Mouse (Mus musculus): Measurements from ENCODE around the gene Mcemp1. TPM values are rescaled to one million over a fixed set of nuclear protein-coding genes. Genes with fewer than 3 reads are reported as not detected.

The Mcemp1 gene
- total RNA-seq (2014; fragmentation: Nextera tagmentation) (not detected in 2 replicates), total RNA-seq (2017) (0.11 TPM in 1 of 2 replicates, not detected in the other), polyA plus RNA-seq (2012) (not detected in 2 replicates)

DNA sequence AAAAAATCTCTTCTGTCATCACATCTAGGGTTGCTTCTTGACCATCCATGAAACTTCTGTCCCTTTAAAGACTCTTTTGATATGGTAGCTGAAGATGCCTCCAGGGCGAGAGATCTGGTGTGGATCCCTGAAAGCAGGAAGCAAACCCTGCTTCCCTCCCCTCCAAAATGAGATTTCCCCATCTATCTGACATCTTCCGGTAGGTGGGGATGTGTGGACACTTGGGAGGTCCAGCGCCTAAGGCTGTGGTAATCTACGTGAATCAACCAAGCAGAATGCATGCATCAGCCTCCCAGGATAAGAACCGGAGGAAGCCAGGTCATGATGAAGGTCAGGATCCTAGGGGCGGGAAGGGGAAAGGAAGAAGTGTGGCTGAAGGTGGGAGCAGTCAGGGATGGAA lies at the start of gene Mcemp1:
TSS of gene Mcemp1 (plus strand) at position 248 of the 400 bp plus-strand sequence.
- H3K9me3 ChIP-seq (replicated peaks), result no peaks in the 10 kb centered on the region
- H3K4me1 ChIP-seq (ENCODE audit: insufficient read depth, low read depth, low read length), result 0 out of 2 replicates have a peak, but pooled peaks cover 5% of the 10 kb centered on the region
- peaks cover 36% of the 10 kb centered on the region for H3K27me3 ChIP-seq (ENCODE audit: insufficient read depth, low read length)
- ATAC-seq (ENCODE audit: extremely low read depth, insufficient number of reproducible peaks, low FRiP score, poor library complexity, severe bottlenecking), result no peak
- no peak for DNase-seq (ENCODE audit: low spot score)
- TF ChIP-seq POLR2AphosphoS5 (IDR thresholded peaks at IDR 0.05; ENCODE audit: insufficient replicate concordance, low read depth, low read length) (no peak), CTCF (IDR thresholded peaks at IDR 0.05; ENCODE audit: low read depth, low read length) (no peak), GATA2 (IDR thresholded peaks at IDR 0.05; ENCODE audit: borderline replicate concordance, low read depth, low read length) (no peak), GATA1 (IDR thresholded peaks at IDR 0.05; ENCODE audit: borderline replicate concordance, low read length) (no peak), TAL1 (conservative IDR thresholded peaks at IDR 0.05; ENCODE audit: low read depth, low read length) (no peak)
- no peak within 1 kb of the TSS for H3K4me3 ChIP-seq (ENCODE audit: low read depth, low read length)
- H3K36me3 ChIP-seq (replicated peaks), result no peaks in the 10 kb centered on the region

DNA sequence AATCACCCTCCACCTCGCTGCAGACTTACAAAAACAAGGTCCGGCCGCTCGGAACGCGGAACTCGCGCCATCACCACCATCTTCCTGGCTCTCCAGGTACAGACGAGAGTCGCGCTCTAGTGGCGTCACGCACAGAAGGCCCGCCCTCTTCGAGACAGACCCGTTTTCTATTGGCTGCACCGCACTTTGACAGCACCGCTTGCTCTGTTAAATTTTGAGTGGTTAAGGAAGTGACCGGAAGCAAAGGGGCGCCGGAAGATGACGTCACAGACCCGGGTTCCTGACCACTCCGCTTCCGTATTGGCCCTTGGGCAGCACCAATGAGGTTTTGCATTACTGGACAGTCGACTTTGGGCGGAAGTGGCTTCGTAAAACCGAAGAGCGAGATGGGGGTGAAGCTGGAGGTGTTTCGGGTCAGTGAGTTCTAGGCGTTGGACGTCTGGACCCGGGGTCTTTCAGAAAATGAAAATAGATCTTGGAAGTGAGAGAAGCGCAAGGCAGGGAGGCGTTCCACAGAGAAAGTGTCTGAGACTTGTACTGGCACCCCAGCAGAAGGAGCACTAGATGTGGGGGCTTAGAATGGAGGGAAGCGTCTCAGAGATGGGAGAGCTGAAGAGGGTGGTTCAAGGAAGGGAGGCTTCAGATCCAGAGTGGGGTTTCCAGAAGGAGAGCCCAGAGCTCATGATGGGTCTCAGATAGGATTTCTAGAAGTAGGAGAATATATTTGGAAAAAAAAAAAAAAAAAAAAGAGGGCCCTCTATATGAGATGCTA lies 44.2 kb upstream of the Mcemp1 start, which contains the start of the genes Xab2 and Pet100:
TSS of gene Xab2 (minus strand) at position 118 of the 772 bp plus-strand sequence.
TSS of gene Pet100 (plus strand) at position 350 of the 772 bp plus-strand sequence.
- Histone ChIP-seq H3K27me3 (ENCODE audit: insufficient read depth, low read length) (no peaks in the 10 kb centered on the region), H3K4me3 (ENCODE audit: low read depth, low read length) (peak within 1 kb of the TSS; percentile 80), H3K4me1 (ENCODE audit: insufficient read depth, low read depth, low read length) (peaks cover 32% of the 10 kb centered on the region), H3K36me3 (replicated peaks) (peaks cover 71% of the 10 kb centered on the region), H3K9me3 (replicated peaks) (no peaks in the 10 kb centered on the region)
- no peak for TF ChIP-seq CTCF (IDR thresholded peaks at IDR 0.05; ENCODE audit: low read depth, low read length)
- no peak for TF ChIP-seq GATA2 (IDR thresholded peaks at IDR 0.05; ENCODE audit: borderline replicate concordance, low read depth, low read length)
- no peak for TF ChIP-seq TAL1 (conservative IDR thresholded peaks at IDR 0.05; ENCODE audit: low read depth, low read length)
- no peak for TF ChIP-seq GATA1 (IDR thresholded peaks at IDR 0.05; ENCODE audit: borderline replicate concordance, low read length)
- no peak for TF ChIP-seq POLR2AphosphoS5 (IDR thresholded peaks at IDR 0.05; ENCODE audit: insufficient replicate concordance, low read depth, low read length)
- peak; percentile 100 for DNase-seq (ENCODE audit: low spot score)
- peak; percentile 95 for ATAC-seq (ENCODE audit: extremely low read depth, insufficient number of reproducible peaks, low FRiP score, poor library complexity, severe bottlenecking)

DNA sequence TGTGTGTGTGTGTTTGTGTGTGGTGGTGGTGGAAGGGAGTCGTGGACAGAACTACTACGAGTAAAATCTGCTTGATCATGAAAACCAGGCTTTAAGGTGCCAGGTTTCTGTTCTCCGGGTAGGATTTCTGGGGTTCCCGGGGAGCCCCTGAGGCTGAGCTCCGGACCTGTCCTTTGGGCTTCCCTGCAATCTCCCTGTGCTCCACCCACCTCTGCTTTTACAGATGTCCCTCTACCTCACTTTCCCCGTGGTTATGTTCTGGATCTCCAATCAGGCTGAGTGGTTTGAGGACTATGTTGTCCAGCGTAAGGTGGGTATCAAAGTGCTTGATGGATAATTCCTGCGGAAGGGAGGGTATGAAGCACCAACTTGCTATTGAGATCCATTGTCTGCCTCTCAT lies 43.4 kb upstream of the Mcemp1 start:
- Histone ChIP-seq H3K9me3 (replicated peaks) (no peaks in the 10 kb centered on the region), H3K27me3 (ENCODE audit: insufficient read depth, low read length) (no peaks in the 10 kb centered on the region), H3K4me3 (ENCODE audit: low read depth, low read length) (peak overlapping the region; percentile 80), H3K36me3 (replicated peaks) (peaks cover 64% of the 10 kb centered on the region), H3K4me1 (ENCODE audit: insufficient read depth, low read depth, low read length) (peaks cover 39% of the 10 kb centered on the region)
- TF ChIP-seq GATA1 (IDR thresholded peaks at IDR 0.05; ENCODE audit: borderline replicate concordance, low read length) (no peak), CTCF (IDR thresholded peaks at IDR 0.05; ENCODE audit: low read depth, low read length) (no peak), POLR2AphosphoS5 (IDR thresholded peaks at IDR 0.05; ENCODE audit: insufficient replicate concordance, low read depth, low read length) (no peak), TAL1 (conservative IDR thresholded peaks at IDR 0.05; ENCODE audit: low read depth, low read length) (no peak), GATA2 (IDR thresholded peaks at IDR 0.05; ENCODE audit: borderline replicate concordance, low read depth, low read length) (no peak)
- ATAC-seq (ENCODE audit: extremely low read depth, insufficient number of reproducible peaks, low FRiP score, poor library complexity, severe bottlenecking) (no peak), DNase-seq (ENCODE audit: low spot score) (no peak)

DNA sequence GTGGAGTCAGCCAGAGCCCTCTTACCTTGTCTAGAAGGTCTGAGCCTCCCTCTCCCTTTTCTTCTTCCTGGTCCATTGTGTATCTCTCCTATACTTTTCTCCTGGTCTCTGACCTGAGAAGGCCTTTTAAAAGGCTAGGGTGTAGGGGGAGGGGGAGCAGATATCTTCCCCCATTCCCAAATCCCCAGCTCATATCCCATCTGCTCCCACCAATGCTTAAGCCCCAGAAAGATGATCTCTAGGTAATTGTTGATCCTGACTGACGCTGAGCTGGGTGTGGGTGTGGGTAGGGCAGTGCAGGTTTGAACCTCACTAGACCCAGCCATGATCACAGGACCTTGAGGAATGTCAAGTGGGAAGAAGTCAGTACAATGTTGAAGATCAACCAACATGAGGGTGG lies 40.1 kb upstream of the Mcemp1 start, which contains the start of gene Pcp2:
TSS of gene Pcp2 (minus strand) at position 101 of the 400 bp plus-strand sequence.
- Histone ChIP-seq H3K4me3 (ENCODE audit: low read depth, low read length) (no peak within 1 kb of the TSS), H3K36me3 (replicated peaks) (peaks cover 37% of the 10 kb centered on the region), H3K4me1 (ENCODE audit: insufficient read depth, low read depth, low read length) (peaks cover 19% of the 10 kb centered on the region), H3K27me3 (ENCODE audit: insufficient read depth, low read length) (no peaks in the 10 kb centered on the region), H3K9me3 (replicated peaks) (no peaks in the 10 kb centered on the region)
- TF ChIP-seq GATA2 (IDR thresholded peaks at IDR 0.05; ENCODE audit: borderline replicate concordance, low read depth, low read length) (no peak), TAL1 (conservative IDR thresholded peaks at IDR 0.05; ENCODE audit: low read depth, low read length) (no peak), CTCF (IDR thresholded peaks at IDR 0.05; ENCODE audit: low read depth, low read length) (no peak), GATA1 (IDR thresholded peaks at IDR 0.05; ENCODE audit: borderline replicate concordance, low read length) (no peak)
- no peak for DNase-seq (ENCODE audit: low spot score)
- no peak for ATAC-seq (ENCODE audit: extremely low read depth, insufficient number of reproducible peaks, low FRiP score, poor library complexity, severe bottlenecking)

DNA sequence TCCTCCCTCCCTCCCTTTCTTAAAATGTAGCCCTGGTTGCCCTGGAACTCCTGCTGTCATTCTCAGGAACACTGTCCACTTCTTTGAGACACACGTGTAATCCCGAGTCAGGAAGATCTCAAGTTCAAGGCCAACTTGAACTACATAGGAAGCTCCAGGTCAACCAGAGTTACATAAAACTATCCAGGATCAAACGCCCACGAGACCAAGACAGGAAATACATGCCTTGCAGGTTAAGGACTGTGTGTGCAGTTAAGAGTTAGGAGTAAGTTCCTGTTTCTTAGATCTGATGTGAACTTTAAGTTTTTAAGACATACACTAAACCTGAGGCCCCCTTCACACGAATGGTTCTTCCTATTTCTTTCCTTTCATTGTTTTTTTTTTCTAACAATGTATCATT lies 38.6 kb upstream of the Mcemp1 start:
- peaks cover 25% of the 10 kb centered on the region for H3K4me1 ChIP-seq (ENCODE audit: insufficient read depth, low read depth, low read length)
- H3K36me3 ChIP-seq (replicated peaks), result peaks cover 37% of the 10 kb centered on the region
- ATAC-seq (ENCODE audit: extremely low read depth, insufficient number of reproducible peaks, low FRiP score, poor library complexity, severe bottlenecking) (no peak), DNase-seq (ENCODE audit: low spot score) (no peak)
- H3K4me3 ChIP-seq (ENCODE audit: low read depth, low read length), result no peak overlapping the region
- no peaks in the 10 kb centered on the region for H3K27me3 ChIP-seq (ENCODE audit: insufficient read depth, low read length)
- TF ChIP-seq GATA2 (IDR thresholded peaks at IDR 0.05; ENCODE audit: borderline replicate concordance, low read depth, low read length), result no peak
- TF ChIP-seq CTCF (IDR thresholded peaks at IDR 0.05; ENCODE audit: low read depth, low read length), result no peak
- no peak for TF ChIP-seq TAL1 (conservative IDR thresholded peaks at IDR 0.05; ENCODE audit: low read depth, low read length)
- TF ChIP-seq GATA1 (IDR thresholded peaks at IDR 0.05; ENCODE audit: borderline replicate concordance, low read length), result no peak
- no peak for TF ChIP-seq POLR2AphosphoS5 (IDR thresholded peaks at IDR 0.05; ENCODE audit: insufficient replicate concordance, low read depth, low read length)
- H3K9me3 ChIP-seq (replicated peaks), result no peaks in the 10 kb centered on the region

DNA sequence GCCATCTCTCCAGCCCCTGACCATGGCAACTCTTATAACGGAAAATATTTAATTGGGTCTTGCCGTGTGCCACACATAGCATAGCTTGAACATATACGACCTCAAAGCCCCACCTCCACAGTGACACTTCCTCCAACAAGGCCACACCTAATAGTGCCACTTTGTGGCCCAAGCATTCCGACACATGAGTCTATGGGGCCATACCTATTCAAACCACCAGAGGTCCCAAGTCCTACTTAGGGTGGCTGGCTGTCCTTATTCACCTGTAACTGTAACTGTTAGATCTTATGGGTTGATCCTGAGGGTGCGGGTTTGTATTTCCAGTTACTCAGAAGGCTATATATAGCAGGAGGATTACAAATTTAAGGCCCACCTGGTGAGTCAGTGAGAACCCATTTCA lies 37.5 kb upstream of the Mcemp1 start:
- TF ChIP-seq POLR2AphosphoS5 (IDR thresholded peaks at IDR 0.05; ENCODE audit: insufficient replicate concordance, low read depth, low read length) (no peak), TAL1 (conservative IDR thresholded peaks at IDR 0.05; ENCODE audit: low read depth, low read length) (no peak), CTCF (IDR thresholded peaks at IDR 0.05; ENCODE audit: low read depth, low read length) (no peak), GATA1 (IDR thresholded peaks at IDR 0.05; ENCODE audit: borderline replicate concordance, low read length) (no peak), GATA2 (IDR thresholded peaks at IDR 0.05; ENCODE audit: borderline replicate concordance, low read depth, low read length) (no peak)
- no peak for DNase-seq (ENCODE audit: low spot score)
- Histone ChIP-seq H3K9me3 (replicated peaks) (no peaks in the 10 kb centered on the region), H3K27me3 (ENCODE audit: insufficient read depth, low read length) (no peaks in the 10 kb centered on the region), H3K36me3 (replicated peaks) (peaks cover 40% of the 10 kb centered on the region), H3K4me3 (ENCODE audit: low read depth, low read length) (no peak overlapping the region), H3K4me1 (ENCODE audit: insufficient read depth, low read depth, low read length) (peaks cover 26% of the 10 kb centered on the region)
- ATAC-seq (ENCODE audit: extremely low read depth, insufficient number of reproducible peaks, low FRiP score, poor library complexity, severe bottlenecking), result no peak

Measured in G1E (cell line).